Mouse (Mus musculus) ES-Bruce4 (cell line): ENCODE data around the gene Morn3. TPM values are rescaled to one million over a fixed set of nuclear protein-coding genes. Genes with fewer than 3 reads are reported as not detected.
"Not testable (repeated sequence)": the region's sequence is repeated elsewhere in the genome, so short reads cannot be mapped to it uniquely, and the experiment has no call there.

Experiments
- H3K27ac ChIP-seq: 2 replicates; pipeline ENCODE4 v1.5.1; 2012; ENCODE audit warnings: low read length, inconsistent platforms; ENCODE audit not compliant: insufficient read depth
- H3K27me3 ChIP-seq: 2 replicates; pipeline ENCODE4 v1.6.1; 2012; ENCODE audit warnings: mild to moderate bottlenecking, low read length, inconsistent platforms; ENCODE audit not compliant: control insufficient read depth, poor library complexity, insufficient read depth, severe bottlenecking
- H3K36me3 ChIP-seq: 2 replicates; pipeline ENCODE4 v1.6.1; 2012; ENCODE audit warnings: inconsistent platforms, mild to moderate bottlenecking, low read length, moderate library complexity; ENCODE audit not compliant: control insufficient read depth, poor library complexity, insufficient read depth, severe bottlenecking
- H3K4me1 ChIP-seq: one replicate; pipeline ENCODE4 v1.8.1; 2011; ENCODE audit warnings: low read length; ENCODE audit not compliant: control insufficient read depth, insufficient read depth
- H3K4me3 ChIP-seq: 2 replicates; pipeline ENCODE4 v1.5.1; 2011; ENCODE audit warnings: low read depth, mild to moderate bottlenecking, low read length
- H3K9ac ChIP-seq: 2 replicates; pipeline ENCODE4 v1.6.1; 2012; ENCODE audit warnings: low read depth, mild to moderate bottlenecking, inconsistent platforms; ENCODE audit not compliant: poor library complexity, severe bottlenecking
- H3K9me3 ChIP-seq: replicated peaks from 2 replicates; pipeline ENCODE4 v1.6.1; 2012; ENCODE audit warnings: mild to moderate bottlenecking, low read length, inconsistent platforms; ENCODE audit not compliant: control insufficient read depth, poor library complexity, insufficient read depth, severe bottlenecking
- CTCF ChIP-seq: IDR thresholded peaks from one replicate; pipeline ENCODE4 v1.8.1; 2011; ENCODE audit warnings: low read depth, low read length
- EP300 ChIP-seq: IDR thresholded peaks from 2 replicates; pipeline ENCODE4 v1.6.1; 2011; ENCODE audit warnings: low read depth, low read length; ENCODE audit not compliant: insufficient read depth
- POLR2A ChIP-seq: IDR thresholded peaks from one replicate; pipeline ENCODE4 v1.8.1; 2011; ENCODE audit warnings: low read length; ENCODE audit not compliant: insufficient read depth
- polyA plus RNA-seq: library from polyadenylated mRNA; stranded (reverse); fragments of >200 nt; gene quantifications from 2 replicates; pipeline ENCODE4 v1.2.4, GENCODE M21; 2011; ENCODE audit warnings: low read depth; ENCODE audit not compliant: missing spikeins, insufficient read depth, insufficient read length

Gene Morn3
- polyA plus RNA-seq, 1 experiment, result not detected

DNA sequence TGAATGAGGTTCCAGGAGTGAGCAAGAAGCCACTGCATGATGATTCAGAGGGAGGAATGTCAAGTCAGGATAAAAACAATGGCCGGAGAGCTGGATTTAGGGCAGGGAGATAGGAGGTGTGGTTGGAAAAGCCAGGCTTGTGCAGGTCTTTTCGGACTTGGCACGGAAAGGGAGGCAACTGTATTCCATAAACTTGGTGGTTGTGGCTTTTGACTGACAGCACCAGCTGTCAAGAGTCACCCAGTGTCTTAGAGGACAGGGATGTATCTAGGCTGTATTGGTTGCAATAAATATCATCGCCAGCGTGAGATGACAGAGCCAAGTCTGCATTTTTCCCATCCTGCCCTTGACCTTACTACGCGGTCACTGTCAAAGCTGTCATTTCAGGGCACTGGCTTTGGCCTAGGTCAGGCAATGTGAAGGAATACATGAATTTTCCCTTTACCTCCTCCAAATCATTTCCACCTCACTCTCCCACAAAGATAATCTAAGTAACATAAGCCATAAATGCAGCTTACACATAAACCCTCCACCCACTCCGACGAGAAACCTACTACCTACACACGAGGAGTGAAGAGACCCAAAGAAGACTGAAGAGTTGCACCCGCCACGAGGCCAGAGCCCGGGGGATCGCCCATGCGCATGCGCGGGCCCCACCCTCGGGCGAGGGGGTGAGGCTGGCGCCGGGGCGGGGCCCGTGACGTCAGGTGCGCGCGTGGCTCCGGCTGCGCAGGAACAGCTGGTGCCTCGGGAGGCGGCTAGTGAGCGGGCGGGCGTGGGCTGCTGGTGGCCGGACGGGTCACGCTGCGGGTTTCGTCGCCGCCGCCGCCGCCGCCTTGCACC is 29.0 kb upstream of the Morn3 start:
- TF ChIP-seq CTCF, result no peak
- TF ChIP-seq POLR2A, result peak; percentile 42
- TF ChIP-seq EP300, result 0 out of 2 replicates have a peak, but pooled peaks have one; percentile 9
- Histone ChIP-seq H3K36me3 (no peaks in the 10 kb centered on the region), H3K27ac (no peak overlapping the region), H3K4me1 (no peaks in the 10 kb centered on the region), H3K9ac (peak overlapping the region; percentile 71), H3K27me3 (no peaks in the 10 kb centered on the region), H3K4me3 (peak overlapping the region; percentile 89), H3K9me3 (no peaks in the 10 kb centered on the region)

DNA sequence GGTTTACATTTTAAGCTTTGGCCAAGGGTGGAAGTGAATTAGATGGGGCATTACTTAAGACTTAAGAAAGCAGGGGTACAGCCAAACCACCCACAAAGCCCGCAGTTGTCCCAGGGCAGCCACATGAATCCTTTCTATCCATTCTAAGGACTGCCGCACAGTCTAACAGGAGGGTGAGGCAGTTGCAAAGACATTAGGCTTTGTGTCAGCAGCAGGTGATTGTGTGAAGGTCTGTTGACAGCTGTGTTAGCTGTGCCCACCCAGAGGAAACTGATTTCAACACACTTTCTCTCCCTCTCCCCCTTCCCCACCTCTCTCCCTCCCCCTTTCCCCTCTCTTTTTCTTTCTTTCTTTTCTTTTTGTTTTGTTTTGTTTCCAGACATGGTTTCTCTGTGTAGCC is 21.9 kb upstream of the Morn3 start:
- H3K4me3 ChIP-seq, result no peak overlapping the region
- no peaks in the 10 kb centered on the region for H3K27me3 ChIP-seq
- H3K36me3 ChIP-seq, result no peaks in the 10 kb centered on the region
- H3K9ac ChIP-seq, result no peak overlapping the region
- TF ChIP-seq CTCF, result no peak
- no peak for TF ChIP-seq POLR2A
- no peak for TF ChIP-seq EP300
- no peak overlapping the region for H3K27ac ChIP-seq
- no peaks in the 10 kb centered on the region for H3K9me3 ChIP-seq
- peaks cover 2% of the 10 kb centered on the region for H3K4me1 ChIP-seq

DNA sequence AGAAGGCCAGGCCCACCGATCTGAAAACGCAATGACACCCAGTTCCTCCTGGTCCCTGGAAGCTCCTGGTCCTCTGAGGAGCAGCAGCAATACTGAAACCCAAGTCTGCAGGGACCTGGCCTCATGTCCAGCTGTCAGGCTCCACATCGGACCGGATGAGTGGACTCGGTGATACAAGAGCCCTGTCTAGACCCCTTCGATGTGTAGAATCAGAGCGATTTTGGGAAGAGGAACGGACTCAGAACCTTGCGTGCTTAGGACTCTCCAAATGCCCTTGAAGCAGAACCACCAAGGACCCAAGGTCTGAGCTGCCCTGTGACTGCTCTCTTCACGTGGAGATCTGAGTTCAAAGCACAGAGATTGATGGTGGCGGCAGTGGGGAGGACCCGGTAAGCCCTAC is 21.3 kb upstream of the Morn3 start, which contains the start of gene Tmem120b:
TSS of gene Tmem120b (plus strand) at position 301 of the 400 bp plus-strand sequence.
- no peak within 1 kb of the TSS for H3K4me3 ChIP-seq
- 0 out of 2 replicates have a peak within 1 kb of the TSS, but pooled peaks have one; percentile 27 for H3K9ac ChIP-seq
- H3K27ac ChIP-seq, result peak within 1 kb of the TSS; percentile 31; the same call in 1 of the 2 replicates
- H3K36me3 ChIP-seq, result no peaks in the 10 kb centered on the region
- H3K9me3 ChIP-seq, result no peaks in the 10 kb centered on the region
- TF ChIP-seq EP300, result no peak
- TF ChIP-seq CTCF, result no peak
- TF ChIP-seq POLR2A, result no peak
- no peaks in the 10 kb centered on the region for H3K27me3 ChIP-seq
- peaks cover 2% of the 10 kb centered on the region for H3K4me1 ChIP-seq

DNA sequence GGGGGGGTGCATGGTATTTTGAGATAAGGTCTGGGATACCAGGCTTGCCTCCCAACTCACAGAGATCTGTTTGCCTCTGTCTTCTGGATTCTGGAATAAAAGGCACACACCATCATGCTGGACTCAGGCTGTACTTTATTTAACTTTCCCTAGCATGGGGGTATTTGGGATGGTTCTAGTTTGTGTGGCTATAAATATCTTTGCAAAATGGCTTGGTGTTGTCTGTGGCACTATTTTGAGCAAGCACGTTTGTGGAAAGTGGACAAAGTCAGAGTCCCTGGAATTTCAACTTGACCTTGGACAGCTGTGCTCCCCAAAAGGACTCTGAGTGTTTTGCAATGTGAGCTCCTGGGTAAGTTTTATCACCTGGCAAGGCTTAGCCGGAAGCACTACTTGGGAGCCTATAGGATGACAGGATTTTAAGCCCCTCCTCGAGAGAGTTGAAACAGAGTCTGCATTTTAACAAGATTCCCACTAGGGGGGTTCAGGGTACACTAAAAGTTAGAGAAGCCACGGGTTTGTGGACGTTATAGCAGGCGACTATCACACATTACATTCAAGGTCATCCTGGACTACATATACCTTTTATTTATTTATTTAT is 20.7 kb upstream of the Morn3 start:
- no peaks in the 10 kb centered on the region for H3K36me3 ChIP-seq
- TF ChIP-seq EP300 (no peak), POLR2A (no peak), CTCF (no peak)
- H3K27me3 ChIP-seq, result no peaks in the 10 kb centered on the region
- no peaks in the 10 kb centered on the region for H3K9me3 ChIP-seq
- 0 out of 2 replicates have a peak overlapping the region, but pooled peaks have one; percentile 27 for H3K9ac ChIP-seq
- peaks cover 2% of the 10 kb centered on the region for H3K4me1 ChIP-seq
- H3K4me3 ChIP-seq, result no peak overlapping the region
- H3K27ac ChIP-seq, result peak overlapping the region; percentile 31; the same call in 1 of the 2 replicates

DNA sequence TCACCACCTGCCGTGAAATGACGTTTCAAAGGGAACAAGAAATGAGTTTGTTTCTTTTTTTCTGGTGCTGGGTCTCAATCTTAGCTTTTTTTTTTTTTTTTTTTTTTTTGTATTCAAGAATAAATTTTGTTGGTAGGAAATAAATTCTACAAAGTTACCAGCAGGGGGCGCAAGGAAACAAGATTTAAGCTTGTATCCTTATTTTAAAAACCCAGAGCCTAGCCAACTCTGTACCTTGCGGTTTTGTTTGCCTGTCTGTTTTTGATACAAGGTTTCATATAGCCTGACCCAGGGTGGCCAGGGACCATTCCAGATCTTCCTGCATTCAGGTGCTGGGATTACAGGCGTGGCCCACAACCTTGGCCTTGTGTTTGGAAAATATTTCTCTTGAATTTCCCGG is 17.4 kb upstream of the Morn3 start:
- no peak for TF ChIP-seq EP300
- no peak for TF ChIP-seq POLR2A
- TF ChIP-seq CTCF, result no peak
- Histone ChIP-seq H3K36me3 (no peaks in the 10 kb centered on the region), H3K27ac (no peak overlapping the region), H3K4me3 (no peak overlapping the region), H3K9ac (no peak overlapping the region), H3K9me3 (no peaks in the 10 kb centered on the region), H3K27me3 (no peaks in the 10 kb centered on the region), H3K4me1 (peaks cover 2% of the 10 kb centered on the region)

DNA sequence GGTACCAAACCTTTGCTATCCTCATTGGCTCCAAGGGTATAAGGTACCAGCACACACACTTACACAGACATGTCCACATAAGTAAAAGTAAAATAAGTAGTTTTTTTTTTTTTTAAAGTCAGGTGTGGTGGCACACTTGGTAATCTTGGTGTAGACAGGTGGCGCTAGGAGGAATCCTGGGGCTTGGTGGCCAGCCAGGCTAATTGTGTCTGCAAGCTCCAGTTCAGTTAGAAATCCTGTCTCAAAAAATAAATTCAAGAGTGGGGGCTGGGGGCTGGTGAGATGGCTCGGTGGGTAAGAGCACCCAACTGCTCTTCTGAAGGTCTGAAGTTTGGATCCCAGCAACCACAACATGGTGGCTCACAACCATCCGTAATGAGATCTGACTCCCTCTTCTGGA is 16.3 kb upstream of the Morn3 start:
- Histone ChIP-seq H3K4me1 (peaks cover 2% of the 10 kb centered on the region), H3K4me3 (no peak overlapping the region), H3K27ac (no peak overlapping the region), H3K9ac (no peak overlapping the region), H3K36me3 (no peaks in the 10 kb centered on the region), H3K27me3 (no peaks in the 10 kb centered on the region), H3K9me3 (no peaks in the 10 kb centered on the region)
- TF ChIP-seq POLR2A (no peak), CTCF (no peak), EP300 (no peak)

DNA sequence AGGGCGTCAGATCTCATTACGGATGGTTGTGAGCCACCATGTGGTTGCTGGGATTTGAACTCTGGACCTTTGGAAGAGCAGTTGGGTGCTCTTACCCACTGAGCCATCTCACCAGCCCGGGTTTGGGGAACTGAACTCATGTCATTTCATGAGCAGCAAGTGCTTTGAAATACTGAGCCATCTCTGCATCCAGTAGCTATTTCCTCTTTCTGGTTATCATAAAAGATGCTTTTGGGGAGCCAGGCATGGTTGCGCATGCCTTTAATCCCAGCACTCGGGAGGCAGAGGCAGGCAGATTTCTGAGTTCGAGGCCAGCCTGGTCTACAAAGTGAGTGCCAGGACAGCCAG is 14.6 kb upstream of the Morn3 start:
- not testable (repeated sequence) for H3K27me3 ChIP-seq, H3K9me3 ChIP-seq, H3K4me3 ChIP-seq, H3K36me3 ChIP-seq, H3K27ac ChIP-seq, H3K4me1 ChIP-seq, H3K9ac ChIP-seq
